Mouse (Mus musculus) spleen, postnatal 4 days (tissue): ENCODE data around the gene Invs.
"Not testable (repeated sequence)": the region's sequence is repeated elsewhere in the genome, so short reads cannot be mapped to it uniquely, and the experiment has no call there.

Experiments used
- DNase-seq, 2 experiments: peaks; one replicate each; pipeline ENCODE4 v3.0.0; 2022; ENCODE audit warnings: low spot score in 2 of 2

Invs gene

GRCm38 (mm10) chr4:48327192-48327591, 47.6 kb downstream of the Invs start:
- no peak for DNase-seq

GRCm38 (mm10) chr4:48328042-48328441, 48.5 kb downstream of the Invs start:
- DNase-seq, result no peak

- DNase-seq, result no peak
Observed at GRCm38 (mm10) chr4:48332453-48333051, 53.0 kb downstream of the Invs start.

- DNase-seq, result no peak
Observed at GRCm38 (mm10) chr4:48334927-48335763, 55.6 kb downstream of the Invs start.

- no peak for DNase-seq
Observed at GRCm38 (mm10) chr4:48342705-48343104, 63.1 kb downstream of the Invs start.

- no peak for DNase-seq
Observed at GRCm38 (mm10) chr4:48362367-48362766, 82.8 kb downstream of the Invs start.

- DNase-seq, result no peak
Observed at GRCm38 (mm10) chr4:48371037-48371436, 91.5 kb downstream of the Invs start.

GRCm38 (mm10) chr4:48380940-48381339, 101.4 kb downstream of the Invs start:
- peak; percentile 38 to 72 for DNase-seq

GRCm38 (mm10) chr4:48382506-48382905, 102.9 kb downstream of the Invs start:
- DNase-seq, result no peak

- no peak for DNase-seq
Observed at GRCm38 (mm10) chr4:48396949-48397348, 117.4 kb downstream of the Invs start.

GRCm38 (mm10) chr4:48403066-48403640, 123.6 kb downstream of the Invs start:
- DNase-seq, result no peak

GRCm38 (mm10) chr4:48405724-48406491, 126.3 kb downstream of the Invs start:
- not testable (repeated sequence) for DNase-seq

GRCm38 (mm10) chr4:48407350-48408039, 127.9 kb downstream of the Invs start:
- peak; percentile 57 to 82 for DNase-seq

- DNase-seq, result no peak
Observed at GRCm38 (mm10) chr4:48413473-48413872, 133.9 kb downstream of the Invs start.

GRCm38 (mm10) chr4:48415838-48416335, 136.3 kb downstream of the Invs start:
- DNase-seq, result no peak

- DNase-seq, result no peak
Observed at GRCm38 (mm10) chr4:48418831-48419468, 139.4 kb downstream of the Invs start.

- DNase-seq, result no peak
Observed at GRCm38 (mm10) chr4:48422633-48423032, 143.1 kb downstream of the Invs start.

GRCm38 (mm10) chr4:48423738-48424137, 144.2 kb downstream of the Invs start:
- no peak for DNase-seq

GRCm38 (mm10) chr4:48427413-48427812, 147.9 kb downstream of the Invs start:
- DNase-seq, result no peak

GRCm38 (mm10) chr4:48428054-48428453, 148.5 kb downstream of the Invs start:
- no peak for DNase-seq
